Mouse (Mus musculus): ENCODE measurements around the gene Slc6a11.

Gene Slc6a11

GRCm38 (mm10) chr6:114178141-114178540, 47.1 kb downstream of the Slc6a11 start:
- DNase-seq (ENCODE audit: extremely low read depth, low read depth), result no peak

DNA sequence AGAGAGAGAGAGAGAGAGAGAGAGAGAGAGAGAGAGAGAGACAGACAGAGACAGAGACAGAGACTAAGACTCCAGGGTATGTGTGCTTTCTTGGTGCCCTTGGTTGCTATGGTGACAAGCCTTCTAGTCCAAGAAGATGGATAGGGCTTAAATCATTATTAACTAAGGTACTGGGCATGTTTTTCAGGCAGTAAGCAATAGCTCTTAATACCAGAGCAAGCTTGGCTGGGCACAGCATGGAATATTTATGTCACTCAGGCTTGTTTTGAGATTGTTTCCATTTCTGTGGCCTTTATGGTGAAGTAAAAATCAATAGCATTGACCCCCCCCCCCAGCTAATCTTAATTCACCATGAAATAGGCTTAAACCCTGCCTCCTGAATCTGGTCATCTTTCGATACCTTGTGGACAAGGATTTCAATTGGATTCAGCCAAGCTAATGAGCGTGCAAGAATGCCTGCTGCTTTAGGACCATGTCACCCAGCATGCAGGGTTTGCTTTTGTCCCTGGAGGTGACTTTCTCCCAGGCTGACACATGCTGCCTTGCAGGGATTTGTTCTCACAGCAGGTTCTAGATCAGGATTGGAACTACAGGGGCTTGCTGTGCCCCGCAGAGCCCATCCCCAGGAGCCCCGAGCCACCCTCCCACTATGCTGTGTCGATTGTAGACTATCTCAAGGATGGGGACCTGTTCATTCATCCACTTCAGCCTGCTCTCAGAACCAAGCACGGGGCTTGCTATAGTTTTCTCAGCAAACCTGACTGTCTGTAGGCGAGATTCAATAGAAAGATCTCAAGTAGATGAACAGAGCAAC, 51.5 kb downstream of the Slc6a11 start:
- no peak for DNase-seq (ENCODE audit: extremely low read depth, low read depth)

DNA sequence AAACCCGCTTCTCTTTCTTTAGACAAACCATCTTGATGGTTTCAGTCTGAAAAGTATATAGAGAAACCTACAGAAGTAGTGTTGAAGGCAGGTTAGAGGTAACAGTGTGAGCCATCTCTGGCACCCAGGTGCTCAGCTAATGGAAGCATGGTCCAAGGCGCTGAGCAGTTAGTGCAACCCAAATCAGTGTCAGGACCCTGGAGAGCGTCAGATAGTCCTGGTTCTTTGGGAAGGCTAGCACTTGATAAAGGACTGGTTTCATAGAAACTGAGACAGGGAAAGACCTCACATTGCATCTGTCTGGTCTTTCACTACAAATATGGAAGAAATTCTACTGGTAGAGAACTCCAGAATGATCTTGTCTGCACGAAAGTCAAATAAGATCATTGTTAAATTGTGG, 56.1 kb downstream of the Slc6a11 start:
- no peak for DNase-seq (ENCODE audit: extremely low read depth, low read depth)

- no peak for DNase-seq (ENCODE audit: extremely low read depth, low read depth)
Measured at GRCm38 (mm10) chr6:114188869-114189268, 57.8 kb downstream of the Slc6a11 start.

- DNase-seq (ENCODE audit: extremely low read depth, low read depth), result no peak
Measured at GRCm38 (mm10) chr6:114195998-114196397, 65.0 kb downstream of the Slc6a11 start.

- no peak for DNase-seq (ENCODE audit: extremely low read depth, low read depth)
Measured at GRCm38 (mm10) chr6:114199200-114199845, 68.3 kb downstream of the Slc6a11 start.

GRCm38 (mm10) chr6:114204557-114204956, 73.5 kb downstream of the Slc6a11 start:
- no peak for DNase-seq (ENCODE audit: extremely low read depth, low read depth)

DNA sequence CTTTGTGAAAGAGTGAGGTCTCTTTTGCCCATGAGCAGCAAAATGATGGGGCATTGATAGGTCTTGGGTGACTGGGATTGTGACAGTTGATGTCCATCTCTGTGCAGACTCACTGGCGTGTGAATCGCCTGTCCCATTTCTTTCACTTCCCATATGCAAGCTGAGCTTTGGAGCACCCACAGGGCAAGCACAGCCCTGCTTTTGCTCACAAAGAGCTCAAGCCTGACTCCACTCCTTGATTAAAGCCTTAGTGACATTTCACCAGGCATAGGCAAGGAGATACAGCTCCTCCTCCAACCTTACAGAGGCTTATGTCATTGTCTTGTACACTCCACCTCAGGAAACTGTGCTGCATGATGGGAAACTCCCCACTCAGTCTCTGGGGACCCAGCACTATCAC, 77.3 kb downstream of the Slc6a11 start:
- DNase-seq (ENCODE audit: extremely low read depth, low read depth), result no peak

GRCm38 (mm10) chr6:114214393-114214792, 83.4 kb downstream of the Slc6a11 start:
- DNase-seq (ENCODE audit: extremely low read depth, low read depth), result no peak

DNA sequence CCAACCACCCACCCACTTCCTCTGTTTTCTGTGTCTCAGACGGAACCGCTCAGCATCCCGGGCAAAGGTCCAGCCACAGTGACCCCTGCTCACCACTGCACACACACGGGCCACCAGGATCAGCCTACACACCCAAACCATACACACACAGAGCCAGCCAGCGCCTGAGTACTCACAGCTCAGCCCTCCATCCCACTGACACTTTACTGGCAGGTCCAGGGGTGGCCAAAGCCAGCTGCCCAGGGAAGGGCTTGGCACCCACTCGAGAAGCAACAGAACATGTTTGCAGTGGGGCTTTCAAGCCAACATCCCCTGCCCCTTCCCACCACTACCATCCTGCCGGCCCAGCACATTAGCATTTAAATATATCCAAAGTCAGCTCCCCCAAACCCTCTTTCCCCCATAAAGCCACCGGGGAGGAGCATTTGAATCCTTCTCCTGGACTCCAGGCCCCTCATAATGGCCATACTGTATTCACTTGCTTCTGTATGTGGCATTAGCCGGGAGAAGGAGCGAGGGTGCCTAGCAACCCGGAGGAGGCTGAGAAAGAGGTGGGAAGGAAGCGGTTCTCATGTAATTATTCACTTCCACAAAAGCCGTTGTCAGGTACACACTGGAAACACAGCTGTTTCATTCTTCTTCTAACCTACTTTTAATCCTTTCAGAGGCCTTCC, 85.8 kb downstream of the Slc6a11 start:
- no peak for DNase-seq (ENCODE audit: extremely low read depth, low read depth)

- no peak for DNase-seq (ENCODE audit: extremely low read depth, low read depth)
Measured at GRCm38 (mm10) chr6:114224399-114224798, 93.4 kb downstream of the Slc6a11 start.

GRCm38 (mm10) chr6:114227378-114227777, 96.3 kb downstream of the Slc6a11 start:
- no peak for DNase-seq (ENCODE audit: extremely low read depth, low read depth)

- no peak for DNase-seq (ENCODE audit: extremely low read depth, low read depth)
Measured at GRCm38 (mm10) chr6:114228196-114228595, 97.2 kb downstream of the Slc6a11 start.

GRCm38 (mm10) chr6:114238892-114239644, 108.0 kb downstream of the Slc6a11 start:
- DNase-seq (ENCODE audit: extremely low read depth, low read depth), result no peak

DNA sequence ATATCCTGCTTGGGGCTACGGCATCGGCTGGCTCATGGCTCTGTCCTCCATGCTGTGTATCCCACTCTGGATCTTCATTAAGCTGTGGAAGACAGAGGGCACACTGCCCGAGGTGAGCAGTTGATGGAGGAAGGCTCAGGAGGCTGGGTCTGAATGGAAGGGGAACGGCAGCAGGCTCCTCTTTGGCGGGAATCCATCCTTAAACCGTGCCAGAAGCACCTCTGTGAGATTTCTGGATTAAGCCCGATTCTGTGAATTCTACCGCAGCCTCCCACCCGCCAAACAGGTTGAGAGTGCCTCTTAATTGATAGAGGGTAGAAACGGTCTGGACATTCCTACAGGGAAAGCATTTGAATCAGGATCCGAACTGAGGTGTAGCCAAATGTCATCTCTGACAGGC, 114.6 kb downstream of the Slc6a11 start:
- no peak for DNase-seq (ENCODE audit: extremely low read depth, low read depth)

- no peak for DNase-seq (ENCODE audit: extremely low read depth, low read depth)
Measured at GRCm38 (mm10) chr6:114250311-114250710, 119.3 kb downstream of the Slc6a11 start.

DNA sequence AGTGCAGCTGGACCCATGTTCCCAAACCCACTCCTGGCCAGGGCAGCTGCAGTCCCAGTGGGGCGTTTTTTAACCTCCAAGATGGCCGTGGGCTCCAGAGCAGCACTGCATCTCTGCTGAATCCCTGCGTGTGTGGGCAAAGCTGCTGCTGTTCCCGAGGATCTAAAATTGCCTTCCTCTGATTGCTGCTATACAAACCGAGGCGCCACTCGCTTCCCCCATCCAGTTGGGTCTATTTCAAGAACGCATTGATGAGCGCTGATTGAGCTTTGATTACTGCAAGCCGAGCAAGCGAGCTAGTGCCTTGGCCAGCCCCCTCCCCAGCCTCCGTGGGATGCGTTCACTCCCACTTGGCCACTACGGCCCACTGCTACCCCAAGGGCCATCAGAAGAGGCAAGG, 123.9 kb downstream of the Slc6a11 start:
- no peak for DNase-seq (ENCODE audit: extremely low read depth, low read depth)

- DNase-seq (ENCODE audit: extremely low read depth, low read depth), result no peak
Measured at GRCm38 (mm10) chr6:114257762-114258361, 126.8 kb downstream of the Slc6a11 start.

DNA sequence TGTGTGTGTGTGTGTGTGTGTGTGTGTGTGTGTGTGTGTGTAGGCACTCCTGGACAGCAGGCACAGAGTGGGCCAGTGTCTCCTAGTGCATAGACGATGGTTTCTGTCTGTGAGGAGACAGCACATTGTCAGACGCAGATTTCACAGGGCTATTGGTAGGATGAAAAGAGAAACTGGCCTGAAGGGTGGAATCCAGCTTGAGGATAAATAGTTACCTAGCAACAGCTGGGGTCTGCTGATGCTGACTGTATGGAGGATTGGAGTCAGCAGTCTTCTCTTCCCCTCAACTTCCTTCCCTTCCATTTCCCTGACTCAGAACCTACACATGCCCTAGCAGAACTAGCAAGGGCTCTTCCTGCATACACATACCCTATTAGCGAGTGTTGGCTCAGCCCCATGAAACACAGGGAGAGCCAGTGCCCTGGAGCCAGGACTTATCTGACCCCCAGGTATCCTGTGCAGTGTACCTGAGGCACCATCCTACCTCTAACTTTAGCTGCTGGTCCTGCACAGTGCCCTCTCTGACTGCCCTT, 127.7 kb downstream of the Slc6a11 start:
- DNase-seq (ENCODE audit: extremely low read depth, low read depth), result no peak

DNA sequence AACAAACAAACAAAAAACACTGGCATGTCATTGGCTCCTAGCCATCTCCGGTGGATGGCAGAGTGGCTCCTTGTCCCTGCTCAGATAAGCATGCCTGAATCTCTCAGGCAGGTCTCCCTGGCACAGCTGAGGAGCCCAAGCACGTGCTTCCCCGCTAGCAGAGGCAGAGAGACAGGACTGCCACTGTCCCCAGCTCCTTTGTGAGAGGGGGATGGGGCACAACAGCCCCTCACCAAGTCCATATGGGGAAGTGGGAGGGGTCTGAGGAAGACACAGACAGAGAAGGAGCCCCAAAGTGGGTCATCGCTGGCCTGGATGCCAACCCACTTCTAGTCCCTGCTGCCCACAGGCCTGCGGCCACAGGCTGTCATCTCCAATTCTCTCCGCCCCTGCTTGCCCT, 130.6 kb downstream of the Slc6a11 start:
- no peak for DNase-seq (ENCODE audit: extremely low read depth, low read depth)

GRCm38 (mm10) chr6:114264010-114264409, 133.0 kb downstream of the Slc6a11 start:
- DNase-seq (ENCODE audit: extremely low read depth, low read depth), result no peak

All from MEL-GATA-1-ER (cell line).